Mouse (Mus musculus) cortical plate, adult 2 months (tissue): ENCODE measurements around the gene Ypel4.

Experiments
- CTCF ChIP-seq: fragments of 200-500 bp; IDR thresholded peaks from 2 replicates; pipeline ENCODE4 v1.5.1; 2011; ENCODE audit warnings: mild to moderate bottlenecking, control low read depth, low read length; ENCODE audit not compliant: insufficient read depth; ENCODE audit errors: extremely low read depth
- POLR2A ChIP-seq: fragments of 200-500 bp; IDR thresholded peaks from 2 replicates; pipeline ENCODE4 v1.6.1; 2011; ENCODE audit warnings: mild to moderate bottlenecking, low read length, control low read depth; ENCODE audit not compliant: insufficient read depth; ENCODE audit errors: extremely low read depth

DNA sequence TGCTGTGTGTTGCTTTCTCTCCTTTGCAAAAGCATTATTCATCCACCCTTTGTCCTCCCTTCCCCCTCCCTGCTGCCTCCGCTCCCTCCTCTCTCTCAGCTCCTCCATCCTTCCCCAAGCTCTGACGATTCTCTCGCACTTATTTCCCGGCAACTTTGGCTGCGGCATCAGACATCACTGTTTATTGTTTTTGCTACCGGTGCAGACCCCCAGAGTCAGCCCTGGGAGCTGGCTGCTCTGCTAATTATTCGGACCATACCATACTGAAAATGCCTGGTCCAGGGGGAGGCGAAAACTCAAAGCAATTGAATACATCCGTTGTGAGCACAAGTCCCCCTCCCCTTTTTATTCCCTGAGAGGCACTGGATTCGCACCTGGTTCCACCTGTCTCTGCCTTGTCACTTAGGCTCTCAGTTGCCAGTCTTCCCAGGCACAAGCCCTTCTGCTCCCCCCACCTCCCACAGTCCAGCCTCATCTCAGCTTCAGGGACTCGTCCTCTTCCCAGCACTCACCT is 550 bp downstream of the Ypel4 start:
- TF ChIP-seq POLR2A (no peak), CTCF (no peak)
